Mouse (Mus musculus) cerebellum, adult 18-20 months (tissue): Measurements from ENCODE around the gene Plpp7.
A peak's percentile ranks its signal among the peaks of the same experiment; 100 is the strongest.

Experiments
- DNase-seq, 2 experiments: peaks; one replicate each; pipeline ENCODE4 v3.0.0; 2021

Plpp7 gene

DNA sequence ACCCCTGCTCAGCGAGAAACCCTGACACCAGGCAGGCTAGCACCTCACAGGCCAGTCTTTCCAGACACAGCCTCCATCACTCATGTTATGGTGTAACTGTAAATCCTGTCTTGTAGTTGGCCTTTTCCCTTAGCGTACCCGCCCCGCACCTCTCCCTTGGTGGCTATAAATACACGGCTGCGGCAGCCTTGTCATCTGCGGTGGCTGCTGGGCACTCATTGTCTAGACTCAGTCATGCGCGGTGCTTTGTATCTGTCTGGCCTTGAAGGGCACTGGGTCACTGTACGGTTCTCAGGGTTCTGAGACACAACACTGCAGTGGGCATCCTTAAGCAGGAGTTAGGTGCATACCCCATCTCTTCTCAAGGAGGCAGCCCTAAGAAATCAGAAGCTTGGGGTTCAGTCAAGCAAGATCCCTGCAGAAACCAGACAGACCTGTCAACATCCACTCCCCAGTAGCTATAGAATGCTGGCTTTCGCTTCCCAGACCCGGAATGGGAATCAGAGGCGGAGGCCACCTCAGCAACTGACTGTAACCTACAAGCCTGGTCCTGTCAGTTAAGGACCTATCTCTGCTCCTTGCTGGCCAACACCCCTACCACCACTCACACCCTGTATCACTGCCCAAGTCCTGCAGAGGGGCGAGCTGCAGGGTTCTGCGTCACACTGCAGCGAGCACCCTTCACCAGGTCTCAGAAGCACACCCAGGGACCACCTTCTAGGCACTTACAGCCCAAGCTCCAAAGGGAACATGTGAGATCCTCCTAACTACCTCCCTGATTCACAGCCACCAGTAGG, 10.0 kb downstream of the Plpp7 start:
- peak in 1 of 2 experiments; percentile 38 for DNase-seq

GRCm38 (mm10) chr2:32105930-32106329, 10.6 kb downstream of the Plpp7 start:
- no peak for DNase-seq

- no peak for DNase-seq
These were observed 15.9 kb downstream of the Plpp7 start for GRCm38 (mm10) chr2:32111268-32111667.

DNA sequence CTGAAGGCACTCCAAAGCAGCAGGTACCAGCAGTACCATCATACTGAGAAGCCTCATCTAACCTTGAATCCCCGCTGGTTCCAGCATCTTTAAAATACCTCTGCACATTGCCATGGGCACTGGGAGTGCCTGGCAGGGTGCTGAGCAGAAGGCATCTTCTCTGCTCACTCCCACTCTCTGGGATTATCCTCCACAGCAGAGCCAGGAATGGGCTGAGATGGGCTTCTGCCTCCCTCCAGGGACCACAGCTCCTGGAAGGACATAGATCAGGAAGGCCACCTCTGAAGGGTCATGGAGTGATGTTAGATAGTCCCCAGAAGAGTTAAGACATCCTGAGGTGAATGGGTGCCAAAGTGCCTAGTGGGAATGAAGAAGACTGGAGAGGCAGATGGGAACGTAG, 17.2 kb downstream of the Plpp7 start:
- no peak for DNase-seq

DNA sequence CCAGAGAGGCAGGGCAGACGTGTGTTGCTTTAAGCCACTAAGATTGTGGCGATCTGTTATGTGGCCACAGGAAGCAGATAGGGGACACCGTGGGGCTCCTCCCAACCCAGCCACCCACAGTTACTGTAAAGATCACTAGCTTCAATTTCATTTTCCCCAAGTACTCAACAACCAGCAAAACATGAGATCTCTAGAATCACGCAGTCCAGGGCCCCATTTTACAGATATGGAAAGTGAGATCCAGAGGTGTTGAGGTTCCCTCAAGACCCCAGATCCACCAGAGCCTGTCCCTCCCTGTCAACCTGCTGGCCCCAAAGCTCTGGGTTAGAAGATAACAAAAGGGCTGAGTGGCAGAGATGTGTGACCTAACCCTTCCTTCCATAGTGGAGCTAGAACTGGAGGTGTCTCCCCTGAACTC, 20.5 kb downstream of the Plpp7 start:
- no peak for DNase-seq

- no peak for DNase-seq
These were observed 24.7 kb downstream of the Plpp7 start for GRCm38 (mm10) chr2:32119802-32120750.

- no peak for DNase-seq
These were observed 25.8 kb downstream of the Plpp7 start for GRCm38 (mm10) chr2:32121150-32121549.

- no peak for DNase-seq
These were observed 26.5 kb downstream of the Plpp7 start for GRCm38 (mm10) chr2:32121785-32122184.

DNA sequence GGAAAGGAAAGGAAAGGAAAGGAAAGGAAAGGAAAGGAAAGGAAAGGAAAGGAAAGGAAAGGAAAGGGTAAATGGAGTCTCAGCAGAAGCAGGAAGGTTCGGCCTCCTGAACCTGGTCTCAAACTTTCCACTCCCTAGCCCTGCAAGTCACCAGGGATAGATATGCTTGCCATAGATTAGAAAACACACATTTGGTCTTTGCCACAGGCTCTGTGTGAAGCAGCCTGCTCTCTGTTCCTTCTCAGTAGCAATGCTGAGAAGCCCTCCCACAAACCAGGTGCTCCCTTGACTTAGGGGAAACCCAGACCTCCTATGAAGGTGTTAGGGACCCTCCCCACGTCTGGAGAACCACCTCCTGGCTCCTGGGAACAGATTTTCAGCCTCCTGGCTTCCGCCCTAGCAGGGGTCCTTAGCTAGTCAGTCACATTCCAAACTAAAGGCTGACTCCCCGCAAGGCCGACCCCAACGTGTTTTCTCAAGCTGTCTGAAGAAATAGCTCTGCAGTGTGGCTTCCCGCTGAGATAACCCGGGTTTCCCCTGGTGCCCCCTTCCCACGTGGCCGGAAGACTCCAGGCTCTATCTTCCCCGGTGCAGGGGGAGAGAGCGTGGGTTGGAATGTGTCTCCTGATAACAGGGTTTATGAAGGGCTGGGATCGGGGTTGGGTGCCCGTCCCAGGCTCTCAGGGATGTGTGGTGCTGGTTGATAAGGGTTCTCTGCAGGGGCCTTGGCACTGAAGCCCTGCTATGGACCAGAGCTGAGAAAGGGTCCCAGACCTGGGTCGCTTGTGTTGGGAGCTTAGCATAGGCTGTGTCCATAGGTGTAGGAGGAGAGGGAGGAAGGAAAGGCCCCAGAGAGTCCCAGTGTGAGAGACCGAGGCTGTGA, 32.6 kb downstream of the Plpp7 start:
- DNase-seq = no peak

DNA sequence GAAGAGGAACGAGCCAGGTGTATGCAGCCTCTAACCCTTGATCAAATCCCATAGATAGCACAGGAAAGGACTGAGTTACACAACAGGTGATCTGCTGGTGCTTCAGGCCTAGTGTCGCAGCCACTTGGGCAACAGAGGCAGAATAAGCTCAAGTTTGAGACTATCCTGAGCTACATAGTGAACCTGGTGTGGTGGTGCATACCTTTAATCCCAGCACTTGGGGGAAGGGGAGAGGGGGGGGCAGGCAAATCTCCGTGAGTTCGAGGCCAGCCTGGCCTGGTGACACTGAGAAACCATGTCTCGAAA, 33.2 kb downstream of the Plpp7 start:
- no peak for DNase-seq

GRCm38 (mm10) chr2:32129383-32130074, 34.2 kb downstream of the Plpp7 start:
- DNase-seq = no peak

- DNase-seq = peak; percentile 64 to 69
These were observed 35.1 kb downstream of the Plpp7 start for GRCm38 (mm10) chr2:32130435-32130834.

GRCm38 (mm10) chr2:32131205-32131834, 36.0 kb downstream of the Plpp7 start:
- DNase-seq = no peak

- DNase-seq = no peak
These were observed 36.7 kb downstream of the Plpp7 start for GRCm38 (mm10) chr2:32131866-32132566.

DNA sequence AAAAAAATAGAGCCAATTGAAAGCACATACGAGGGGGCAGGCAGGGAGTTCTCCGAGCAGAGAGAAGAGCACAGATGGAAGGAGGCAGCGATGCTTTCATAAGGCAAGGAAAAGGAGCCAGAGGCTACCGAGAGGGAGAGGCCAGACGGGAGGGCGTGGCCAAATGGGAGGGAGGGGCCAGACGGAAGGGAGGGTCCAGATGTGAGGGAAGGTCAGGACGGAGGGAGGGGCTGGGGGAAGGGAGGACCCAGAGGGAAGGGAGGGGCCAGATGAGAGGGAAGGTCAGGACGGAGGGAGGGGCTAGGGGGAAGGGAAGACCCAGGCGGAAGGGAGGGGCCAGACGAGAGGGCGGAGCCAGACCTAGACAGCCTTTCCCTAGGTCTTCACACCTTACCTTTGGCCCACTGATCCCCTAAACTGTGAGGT, 37.3 kb downstream of the Plpp7 start:
- peak; percentile 35 to 49 for DNase-seq

DNA sequence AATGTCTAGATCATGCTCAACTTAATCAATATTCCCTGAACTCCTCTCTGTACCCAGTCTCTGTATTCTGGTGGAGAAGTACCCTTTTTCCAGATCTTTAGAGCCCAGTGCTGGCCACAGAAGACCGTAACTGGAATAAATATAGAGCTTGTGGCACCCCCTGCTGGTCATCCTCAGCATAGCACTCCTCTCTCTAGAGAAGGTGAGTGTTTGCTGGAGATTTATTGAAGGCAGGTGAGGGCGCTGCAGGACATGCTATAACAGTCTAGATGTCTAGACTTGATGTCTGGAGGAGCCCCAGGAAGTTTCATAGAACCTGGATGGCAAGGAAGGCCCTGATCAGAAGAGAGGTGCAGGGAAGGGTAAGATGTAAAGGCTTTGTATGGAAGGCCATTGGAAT, 38.7 kb downstream of the Plpp7 start:
- DNase-seq = peak; percentile 95 to 96

- peak; percentile 96 to 98 for DNase-seq
These were observed 42.4 kb downstream of the Plpp7 start for GRCm38 (mm10) chr2:32137667-32138266.

DNA sequence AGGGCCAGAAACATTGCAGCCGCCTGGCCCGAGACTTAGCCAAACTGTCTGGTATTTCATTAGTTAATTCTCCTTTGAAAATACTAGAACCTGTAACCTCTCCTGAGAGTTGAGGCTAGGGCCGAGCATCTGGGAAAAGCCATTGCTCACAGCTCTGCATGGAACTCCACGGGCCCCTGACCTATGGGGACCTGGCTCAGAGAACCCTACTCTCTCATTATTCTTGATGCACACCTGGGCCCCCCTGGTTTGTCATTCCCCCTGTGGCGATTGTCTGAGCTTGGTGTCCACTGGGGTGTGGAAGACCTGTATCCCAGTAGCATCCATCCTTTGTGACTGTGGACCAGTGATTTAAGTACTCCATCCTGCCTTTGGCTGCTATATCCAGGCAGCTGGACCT, 44.0 kb downstream of the Plpp7 start:
- no peak for DNase-seq

GRCm38 (mm10) chr2:32140498-32140934, 45.2 kb downstream of the Plpp7 start:
- no peak for DNase-seq

- DNase-seq = no peak
These were observed 46.3 kb downstream of the Plpp7 start for GRCm38 (mm10) chr2:32141602-32142001.

- DNase-seq = no peak
These were observed 47.0 kb downstream of the Plpp7 start for GRCm38 (mm10) chr2:32142368-32142767.
